Mouse (Mus musculus): ENCODE results near the gene Slc45a3. TPM values are rescaled to one million over a fixed set of nuclear protein-coding genes. Genes with fewer than 3 reads are reported as not detected.

Gene Slc45a3
- total and polyA plus RNA-seq, 3 experiments = 15.6 to 40.7 TPM; not detected in 1

GRCm38 (mm10) chr1:131968556-131968955 is 5.8 kb downstream of the Slc45a3 start:
- Histone ChIP-seq H3K27ac (ENCODE audit: control insufficient read depth, low read depth, low read length) (no peak overlapping the region), H3K4me3 (ENCODE audit: control insufficient read depth in 1 of 2, insufficient read depth in 1 of 2, low read depth in 2 of 2, low read length in 2 of 2) (no peak overlapping the region), H3K36me3 (ENCODE audit: control insufficient read depth in 1 of 2, insufficient read depth in 2 of 2, low read length in 2 of 2) (peaks cover 7 to 36% of the 10 kb centered on the region in 2 experiments; a peak in 3 of 4 replicates), H3K9ac (ENCODE audit: control insufficient read depth, low read depth, low read length, poor library complexity, severe bottlenecking) (no peak overlapping the region), H3K27me3 (ENCODE audit: control insufficient read depth in 1 of 2, insufficient read depth in 2 of 2, low read length in 2 of 2) (no peaks in the 10 kb centered on the region), H3K4me1 (ENCODE audit: control insufficient read depth in 1 of 2, insufficient read depth in 2 of 2, low read length in 2 of 2) (peaks cover 24 to 29% of the 10 kb centered on the region in 2 experiments), H3K79me2 (ENCODE audit: control insufficient read depth, insufficient read depth, low read length, poor library complexity) (peaks cover 91% of the 10 kb centered on the region), H3K9me3 (replicated peaks; ENCODE audit: insufficient read depth, low read length) (no peaks in the 10 kb centered on the region)
- TF ChIP-seq MYC (IDR thresholded peaks at IDR 0.05; ENCODE audit: low read depth, low read length) = no peak
- TF ChIP-seq USF1 (IDR thresholded peaks at IDR 0.05; ENCODE audit: low read depth, low read length) = no peak
- no peak for TF ChIP-seq TBP (IDR thresholded peaks at IDR 0.05; ENCODE audit: low read depth, low read length)
- TF ChIP-seq ELF1 (IDR thresholded peaks at IDR 0.05; ENCODE audit: low read depth, low read length) = no peak
- no peak for TF ChIP-seq ETS1 (IDR thresholded peaks at IDR 0.05; ENCODE audit: low read depth, low read length)
- TF ChIP-seq MAFK (IDR thresholded peaks at IDR 0.05; ENCODE audit: borderline replicate concordance, low read depth, low read length) = no peak
- TF ChIP-seq ZNF384 (IDR thresholded peaks at IDR 0.05; ENCODE audit: low read depth, low read length) = no peak
- TF ChIP-seq ZC3H11A (IDR thresholded peaks at IDR 0.05; ENCODE audit: low read depth, low read length) = no peak
- TF ChIP-seq HCFC1 (IDR thresholded peaks at IDR 0.05; ENCODE audit: low read depth, low read length) = no peak
- no peak for TF ChIP-seq UBTF (IDR thresholded peaks at IDR 0.05; ENCODE audit: borderline replicate concordance, insufficient read depth, low read depth, low read length)
- TF ChIP-seq E2F4 (IDR thresholded peaks at IDR 0.05; ENCODE audit: borderline replicate concordance, low read depth, low read length) = no peak
- no peak for TF ChIP-seq NELFE (IDR thresholded peaks at IDR 0.05; ENCODE audit: low read depth, low read length)
- no peak for TF ChIP-seq EP300 (IDR thresholded peaks at IDR 0.05; ENCODE audit: low read depth in 1 of 2, low read length in 2 of 2)
- no peak for DNase-seq (ENCODE audit: low read depth, low spot score)

GRCm38 (mm10) chr1:131968983-131969382 is 6.2 kb downstream of the Slc45a3 start:
- no peak for TF ChIP-seq POLR2AphosphoS5 (IDR thresholded peaks at IDR 0.05; ENCODE audit: borderline replicate concordance, low read depth, low read length)
- no peak for TF ChIP-seq BHLHE40 (IDR thresholded peaks at IDR 0.05; ENCODE audit: borderline replicate concordance, low read depth, low read length)
- TF ChIP-seq RAD21 (IDR thresholded peaks at IDR 0.05; ENCODE audit: low read depth, low read length) = no peak
- Histone ChIP-seq H3K36me3 (ENCODE audit: control insufficient read depth in 1 of 2, insufficient read depth in 2 of 2, low read length in 2 of 2) (peaks cover 7 to 34% of the 10 kb centered on the region in 2 experiments; a peak in 3 of 4 replicates), H3K9ac (ENCODE audit: control insufficient read depth, low read depth, low read length, poor library complexity, severe bottlenecking) (no peak overlapping the region), H3K27me3 (ENCODE audit: control insufficient read depth in 1 of 2, insufficient read depth in 2 of 2, low read length in 2 of 2) (no peaks in the 10 kb centered on the region), H3K9me3 (replicated peaks; ENCODE audit: insufficient read depth, low read length) (no peaks in the 10 kb centered on the region), H3K27ac (ENCODE audit: control insufficient read depth, low read depth, low read length) (no peak overlapping the region), H3K4me3 (ENCODE audit: control insufficient read depth in 1 of 2, insufficient read depth in 1 of 2, low read depth in 2 of 2, low read length in 2 of 2) (no peak overlapping the region), H3K79me2 (ENCODE audit: control insufficient read depth, insufficient read depth, low read length, poor library complexity) (peaks cover 91% of the 10 kb centered on the region), H3K4me1 (ENCODE audit: control insufficient read depth in 1 of 2, insufficient read depth in 2 of 2, low read length in 2 of 2) (peaks cover 22 to 29% of the 10 kb centered on the region in 2 experiments)
- DNase-seq (ENCODE audit: low read depth, low spot score) = no peak
